In the genomic region with DNA sequence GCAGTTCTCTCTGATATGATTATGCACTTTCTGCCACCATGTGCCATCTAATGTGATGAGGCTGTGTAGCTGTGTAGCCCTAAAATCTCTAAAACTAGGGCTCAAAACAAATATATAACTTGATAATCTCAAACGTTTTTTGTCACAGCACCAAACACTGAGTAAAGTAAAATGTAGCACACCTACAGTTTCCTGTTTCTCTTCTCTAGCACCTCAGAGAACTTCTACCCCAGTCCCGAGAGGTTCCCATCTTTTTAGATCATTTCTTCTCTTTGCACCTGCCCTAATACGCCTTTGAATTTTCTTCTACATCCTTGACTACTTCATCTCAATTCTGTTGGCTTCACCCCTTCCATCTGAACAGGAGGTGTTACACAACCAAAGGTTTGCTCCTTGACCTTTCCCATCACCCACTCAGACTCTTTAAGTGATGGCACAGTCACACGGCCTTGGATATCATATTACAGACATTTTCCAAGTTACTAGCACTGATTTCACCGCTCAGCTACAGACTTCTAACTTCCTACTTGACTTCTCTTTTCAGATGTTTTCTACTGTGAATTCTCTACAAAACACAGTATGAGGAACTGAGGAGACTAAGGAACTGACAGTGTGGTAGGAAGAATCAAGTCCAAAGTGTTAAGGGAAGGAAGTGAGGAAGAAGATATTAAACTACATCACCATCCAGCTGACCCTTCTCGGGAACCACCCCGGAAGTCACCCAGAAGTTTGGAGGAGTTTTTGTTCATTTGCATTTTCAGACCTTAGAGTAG, we compare ENCODE assay signal across 14 mouse cellular contexts.
DNase-seq lines count a peak whose midpoint lies in the region; ATAC-seq and TF ChIP-seq lines count a peak whose summit lies in the region.
"Had no signal": no experiment of that assay in that cellular context is flagged by ENCODE, and none has a peak within 500 bp of the region (broad histone marks: within the 10 kb centered on the region; RNA-seq: fewer than 3 reads in every experiment).

No protein-coding gene starts in this region.

- TF ChIP-seq POLR2A in heart, adult 2 months (IDR thresholded peaks at IDR 0.05; ENCODE audit: insufficient read depth, low read depth, low read length) = no peak

- no peaks in the 10 kb centered on the region for H3K36me3 ChIP-seq in liver, embryonic 15.5 days (replicated peaks)
- H3K36me3 ChIP-seq in heart, adult 2 months (ENCODE audit: control insufficient read depth, insufficient read depth, low read length) = no peaks in the 10 kb centered on the region; the same call in 1 of the 2 replicates
- H3K36me3 ChIP-seq: limb, embryonic 10.5 days; stomach, embryonic 15.5 days had no signal

- no peaks in the 10 kb centered on the region for H3K9me3 ChIP-seq in liver, embryonic 15.5 days (replicated peaks)
- H3K9me3 ChIP-seq: limb, embryonic 10.5 days; stomach, embryonic 15.5 days had no signal

- H3K27me3 ChIP-seq in liver, embryonic 15.5 days = no peaks in the 10 kb centered on the region
- H3K27me3 ChIP-seq in heart, adult 2 months (ENCODE audit: control insufficient read depth, insufficient read depth, low read length) = no peaks in the 10 kb centered on the region
- H3K27me3 ChIP-seq: stomach, embryonic 15.5 days had no signal

- no peak overlapping the region for H3K4me3 ChIP-seq in liver, embryonic 15.5 days (replicated peaks)
- no peak overlapping the region for H3K4me3 ChIP-seq in gastrocnemius, adult 2 months
- H3K4me3 ChIP-seq in heart, adult 2 months = no peak overlapping the region
- H3K4me3 ChIP-seq: limb, embryonic 10.5 days; stomach, embryonic 15.5 days had no signal

- TF ChIP-seq CTCF in gastrocnemius, adult 2 months (IDR thresholded peaks at IDR 0.05) = no peak
- no peak for TF ChIP-seq CTCF in heart, adult 2 months (IDR thresholded peaks at IDR 0.05)

- WGBS in liver, embryonic 15.5 days (ENCODE audit: insufficient replicate concordance) = 38% methylated on average over 7 of the region's 7 CpGs
- 76% methylated on average over 7 of the region's 7 CpGs for WGBS in heart, adult 2 months

- no peak for TF ChIP-seq EP300 in heart, adult 2 months (IDR thresholded peaks at IDR 0.05; ENCODE audit: insufficient read depth, low read depth, low read length)

- ATAC-seq in liver, embryonic 15.5 days (ENCODE audit: insufficient read depth) = no peak
- ATAC-seq in granulocyte monocyte progenitor cell, adult 5-6 weeks (replicated peaks; ENCODE audit: poor library complexity, severe bottlenecking) = peak; percentile 74
- ATAC-seq in neutrophil, adult 5-6 weeks (ENCODE audit: extremely low read depth, insufficient number of reproducible peaks, low FRiP score, poor library complexity, severe bottlenecking) = peak; percentile 52; the same call in 1 of the 2 replicates

- no peak overlapping the region for H3K9ac ChIP-seq in liver, embryonic 15.5 days
- H3K9ac ChIP-seq in heart, adult 2 months (ENCODE audit: low read depth, low read length) = no peak overlapping the region
- H3K9ac ChIP-seq: stomach, embryonic 15.5 days had no signal

- H3K4me1 ChIP-seq in liver, embryonic 15.5 days (replicated peaks) = no peaks in the 10 kb centered on the region
- H3K4me1 ChIP-seq in heart, adult 2 months (ENCODE audit: control insufficient read depth, insufficient read depth, low read length) = peaks cover 2% of the 10 kb centered on the region
- H3K4me1 ChIP-seq: stomach, embryonic 15.5 days had no signal

- no peak for DNase-seq in liver
- peak; percentile 31 for DNase-seq in CD4-positive, CD25-positive, alpha-beta regulatory T cell, adult 2 months (ENCODE audit: low read depth, low spot score)
- DNase-seq in gastrocnemius, adult 2 months = no peak
- no peak for DNase-seq in heart, adult 2 months
- DNase-seq: heart, postnatal 10 days; layer of hippocampus, adult 9-11 months; right cerebral cortex, postnatal 25 days; thymus, postnatal 25 days had no signal

- no peaks in the 10 kb centered on the region for H3K79me2 ChIP-seq in heart, adult 2 months (replicated peaks; ENCODE audit: control insufficient read depth, insufficient read depth, low read length)

- no peak overlapping the region for H3K4me2 ChIP-seq in liver, embryonic 15.5 days
- H3K4me2 ChIP-seq: stomach, embryonic 15.5 days had no signal

- H3K27ac ChIP-seq in liver, embryonic 15.5 days (replicated peaks) = 0 out of 2 replicates have a peak overlapping the region, but pooled peaks have one; percentile 9
- H3K27ac ChIP-seq in gastrocnemius, adult 2 months = no peak overlapping the region
- H3K27ac ChIP-seq in heart, adult 2 months = no peak overlapping the region; the same call in 1 of the 2 replicates
- H3K27ac ChIP-seq: kidney, postnatal 0 days; limb, embryonic 10.5 days; stomach, embryonic 15.5 days had no signal

- intact Hi-C loops in gastrocnemius, adult 2 months (cut with DNase I) = no loop called here
- intact Hi-C loops in heart, adult 2 months (cut with DNase I) = no loop called here
